Mouse (Mus musculus): ENCODE data around the gene Nr2c1. TPM values are rescaled to one million over a fixed set of nuclear protein-coding genes. Genes with fewer than 3 reads are reported as not detected.

The Nr2c1 gene
- polyA plus RNA-seq, 1 experiment from 2014 or later: 7.0 TPM

DNA sequence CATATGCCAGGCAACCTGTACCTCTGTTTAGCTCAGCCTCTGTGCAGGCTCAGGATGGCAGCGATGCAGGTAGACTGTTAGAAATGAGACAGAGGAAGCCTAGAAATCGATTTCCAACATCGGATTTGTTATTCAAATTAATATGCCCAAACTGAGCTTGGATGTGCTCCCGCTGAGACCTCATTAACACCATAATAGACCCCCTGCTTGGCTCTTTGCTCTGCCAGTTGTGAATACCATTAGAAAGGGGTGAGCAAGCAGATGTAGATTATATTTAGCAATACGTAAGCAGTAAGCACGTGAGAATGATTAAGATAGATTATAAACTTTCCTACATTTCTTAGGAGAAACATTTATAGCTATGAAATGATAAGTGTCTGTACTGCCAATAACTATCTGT, 24.9 kb downstream of the Nr2c1 start:
- no peaks in the 10 kb centered on the region for H3K9me3 ChIP-seq (ENCODE audit: control insufficient read depth, low read length)
- peaks cover 18% of the 10 kb centered on the region; the same call in 1 of the 2 replicates for H3K4me1 ChIP-seq (replicated peaks; ENCODE audit: control insufficient read depth, insufficient read depth, low read length)
- no peak overlapping the region for H3K9ac ChIP-seq
- H3K4me3 ChIP-seq (replicated peaks; ENCODE audit: low read length): no peak overlapping the region
- no peaks in the 10 kb centered on the region for H3K27me3 ChIP-seq (ENCODE audit: control insufficient read depth, insufficient read depth, low read length)
- DNase-seq (ENCODE audit: low spot score) (no peak), ATAC-seq (ENCODE audit: low FRiP score) (no peak)
- H3K27ac ChIP-seq: 0 out of 2 replicates have a peak overlapping the region, but pooled peaks have one; percentile 57
- no peak overlapping the region for H3K4me2 ChIP-seq (replicated peaks)
- H3K36me3 ChIP-seq (replicated peaks; ENCODE audit: control insufficient read depth, insufficient read depth): peaks cover 76% of the 10 kb centered on the region
- WGBS: 17% methylated on average over 6 of the region's 6 CpGs

DNA sequence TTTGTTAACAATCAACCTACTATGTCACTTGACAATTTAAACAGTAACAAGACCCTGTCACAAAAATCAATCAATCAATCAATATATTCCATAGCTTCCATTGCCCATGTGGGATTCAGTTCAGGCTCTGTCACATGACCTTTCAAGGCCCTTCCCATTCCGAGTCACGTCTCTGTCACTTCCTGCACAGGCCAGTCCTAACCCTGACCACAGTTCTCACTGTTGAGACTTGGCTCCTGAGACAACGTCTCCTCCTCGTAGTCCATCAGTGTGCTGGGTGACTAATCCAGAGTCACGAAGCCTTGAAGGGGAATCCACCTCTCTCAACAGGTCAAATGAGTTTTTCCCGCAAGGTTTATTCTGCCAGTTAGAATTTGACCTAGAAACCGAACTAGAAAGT, 26.8 kb downstream of the Nr2c1 start:
- Histone ChIP-seq H3K9me3 (ENCODE audit: control insufficient read depth, low read length) (no peaks in the 10 kb centered on the region), H3K9ac (no peak overlapping the region), H3K4me3 (replicated peaks; ENCODE audit: low read length) (no peak overlapping the region), H3K4me2 (replicated peaks) (no peak overlapping the region), H3K27me3 (ENCODE audit: control insufficient read depth, insufficient read depth, low read length) (no peaks in the 10 kb centered on the region), H3K27ac (no peak overlapping the region), H3K4me1 (replicated peaks; ENCODE audit: control insufficient read depth, insufficient read depth, low read length) (peaks cover 18% of the 10 kb centered on the region; the same call in 1 of the 2 replicates), H3K36me3 (replicated peaks; ENCODE audit: control insufficient read depth, insufficient read depth) (peaks cover 58% of the 10 kb centered on the region)
- ATAC-seq (ENCODE audit: low FRiP score) (no peak), DNase-seq (ENCODE audit: low spot score) (no peak)
- 84% methylated on average over 7 of the region's 7 CpGs for WGBS

DNA sequence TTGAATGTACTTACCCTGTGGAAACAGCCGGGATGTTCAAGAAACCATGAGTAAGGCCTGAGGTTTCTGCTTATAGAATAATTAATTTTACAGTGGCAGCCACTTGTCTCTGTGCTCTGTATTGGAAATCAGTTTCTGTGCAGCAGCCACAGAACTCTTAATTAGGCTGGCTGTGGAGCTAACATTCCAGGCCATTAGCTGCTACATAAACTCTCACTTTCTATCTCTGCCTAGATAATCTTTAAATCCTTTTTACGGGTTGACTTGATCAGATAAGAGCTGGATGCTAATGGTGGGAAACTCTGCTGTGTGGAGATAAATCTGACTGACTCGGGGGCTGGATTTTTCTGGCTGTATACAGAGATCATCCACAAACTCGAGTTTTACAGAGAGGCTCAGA, 35.4 kb downstream of the Nr2c1 start:
- DNase-seq (ENCODE audit: low spot score) (no peak), ATAC-seq (ENCODE audit: low FRiP score) (no peak)
- Histone ChIP-seq H3K9ac (no peak overlapping the region), H3K9me3 (ENCODE audit: control insufficient read depth, low read length) (no peaks in the 10 kb centered on the region), H3K4me1 (replicated peaks; ENCODE audit: control insufficient read depth, insufficient read depth, low read length) (no peaks in the 10 kb centered on the region), H3K27ac (no peak overlapping the region), H3K4me3 (replicated peaks; ENCODE audit: low read length) (no peak overlapping the region), H3K36me3 (replicated peaks; ENCODE audit: control insufficient read depth, insufficient read depth) (peaks cover 35% of the 10 kb centered on the region), H3K27me3 (ENCODE audit: control insufficient read depth, insufficient read depth, low read length) (no peaks in the 10 kb centered on the region), H3K4me2 (replicated peaks) (no peak overlapping the region)
- WGBS: 49% methylated on average over 4 of the region's 4 CpGs

- WGBS: under 1% methylated on average over 46 of the region's 46 CpGs
- Histone ChIP-seq H3K27me3 (ENCODE audit: control insufficient read depth, insufficient read depth, low read length) (no peaks in the 10 kb centered on the region), H3K9me3 (ENCODE audit: control insufficient read depth, low read length) (no peaks in the 10 kb centered on the region), H3K9ac (peak within 1 kb of the TSS; percentile 91), H3K36me3 (replicated peaks; ENCODE audit: control insufficient read depth, insufficient read depth) (peaks cover 50% of the 10 kb centered on the region), H3K4me3 (replicated peaks; ENCODE audit: low read length) (peak within 1 kb of the TSS; percentile 93), H3K27ac (peak within 1 kb of the TSS; percentile 77), H3K4me1 (replicated peaks; ENCODE audit: control insufficient read depth, insufficient read depth, low read length) (peaks cover 8% of the 10 kb centered on the region), H3K4me2 (replicated peaks) (peak within 1 kb of the TSS; percentile 78)
- peak; percentile 93 for ATAC-seq (ENCODE audit: low FRiP score)
- DNase-seq (ENCODE audit: low spot score): peak; percentile 94
Measured at GRCm38 (mm10) chr10:94198482-94199405, 50.9 kb downstream of the Nr2c1 start, which contains the start of gene Ndufa12. Gene Ndufa12 (plus strand): TSS chr10:94198720.

DNA sequence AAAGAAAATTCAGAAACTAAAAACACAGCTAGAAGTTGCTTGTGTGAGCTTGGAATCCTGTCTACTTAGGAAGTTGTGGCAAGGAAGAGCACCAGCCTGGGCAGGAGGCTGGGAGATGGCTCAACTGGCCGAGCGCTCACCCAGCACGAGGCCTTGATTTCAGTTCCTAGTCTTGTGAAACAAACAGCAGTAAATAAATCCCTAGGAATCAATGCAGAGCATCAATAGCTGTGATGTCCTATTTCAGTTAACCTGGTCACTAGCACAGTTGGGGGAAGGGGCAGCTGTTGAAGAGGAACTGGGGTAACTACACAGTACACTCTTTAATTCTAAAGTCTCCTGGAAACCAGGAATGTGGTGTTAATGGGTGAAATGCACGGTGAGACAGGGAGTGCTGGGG, 57.1 kb downstream of the Nr2c1 start:
- no peak overlapping the region for H3K4me3 ChIP-seq (replicated peaks; ENCODE audit: low read length)
- H3K4me2 ChIP-seq (replicated peaks): no peak overlapping the region
- no peaks in the 10 kb centered on the region for H3K27me3 ChIP-seq (ENCODE audit: control insufficient read depth, insufficient read depth, low read length)
- WGBS: 90% methylated on average over 4 of the region's 4 CpGs
- DNase-seq (ENCODE audit: low spot score) (no peak), ATAC-seq (ENCODE audit: low FRiP score) (no peak)
- H3K36me3 ChIP-seq (replicated peaks; ENCODE audit: control insufficient read depth, insufficient read depth): peaks cover 69% of the 10 kb centered on the region
- H3K4me1 ChIP-seq (replicated peaks; ENCODE audit: control insufficient read depth, insufficient read depth, low read length): 0 out of 2 replicates have a peak, but pooled peaks cover 4% of the 10 kb centered on the region
- H3K9me3 ChIP-seq (ENCODE audit: control insufficient read depth, low read length): no peaks in the 10 kb centered on the region
- no peak overlapping the region for H3K9ac ChIP-seq
- H3K27ac ChIP-seq: no peak overlapping the region

GRCm38 (mm10) chr10:94210718-94211618, 63.1 kb downstream of the Nr2c1 start:
- Histone ChIP-seq H3K36me3 (replicated peaks; ENCODE audit: control insufficient read depth, insufficient read depth) (peaks cover 38% of the 10 kb centered on the region), H3K4me2 (replicated peaks) (no peak overlapping the region), H3K4me3 (replicated peaks; ENCODE audit: low read length) (no peak overlapping the region), H3K9me3 (ENCODE audit: control insufficient read depth, low read length) (no peaks in the 10 kb centered on the region), H3K4me1 (replicated peaks; ENCODE audit: control insufficient read depth, insufficient read depth, low read length) (0 out of 2 replicates have a peak, but pooled peaks cover 5% of the 10 kb centered on the region), H3K27ac (peak overlapping the region; percentile 53), H3K9ac (no peak overlapping the region), H3K27me3 (ENCODE audit: control insufficient read depth, insufficient read depth, low read length) (no peaks in the 10 kb centered on the region)
- peak; percentile 75 for DNase-seq (ENCODE audit: low spot score)
- 55% methylated on average over 6 of the region's 6 CpGs for WGBS
- peak; percentile 85 for ATAC-seq (ENCODE audit: low FRiP score)

- H3K27ac ChIP-seq: peak overlapping the region; percentile 53; the same call in 1 of the 2 replicates
- no peak overlapping the region for H3K4me2 ChIP-seq (replicated peaks)
- no peaks in the 10 kb centered on the region for H3K9me3 ChIP-seq (ENCODE audit: control insufficient read depth, low read length)
- peaks cover 31% of the 10 kb centered on the region for H3K36me3 ChIP-seq (replicated peaks; ENCODE audit: control insufficient read depth, insufficient read depth)
- no peak overlapping the region for H3K9ac ChIP-seq
- no peak for ATAC-seq (ENCODE audit: low FRiP score)
- 0 out of 2 replicates have a peak, but pooled peaks cover 5% of the 10 kb centered on the region for H3K4me1 ChIP-seq (replicated peaks; ENCODE audit: control insufficient read depth, insufficient read depth, low read length)
- DNase-seq (ENCODE audit: low spot score): no peak
- no peak overlapping the region for H3K4me3 ChIP-seq (replicated peaks; ENCODE audit: low read length)
- 61% methylated on average over 2 of the region's 2 CpGs for WGBS
- H3K27me3 ChIP-seq (ENCODE audit: control insufficient read depth, insufficient read depth, low read length): no peaks in the 10 kb centered on the region
Measured at GRCm38 (mm10) chr10:94211725-94212124, 63.9 kb downstream of the Nr2c1 start.

DNA sequence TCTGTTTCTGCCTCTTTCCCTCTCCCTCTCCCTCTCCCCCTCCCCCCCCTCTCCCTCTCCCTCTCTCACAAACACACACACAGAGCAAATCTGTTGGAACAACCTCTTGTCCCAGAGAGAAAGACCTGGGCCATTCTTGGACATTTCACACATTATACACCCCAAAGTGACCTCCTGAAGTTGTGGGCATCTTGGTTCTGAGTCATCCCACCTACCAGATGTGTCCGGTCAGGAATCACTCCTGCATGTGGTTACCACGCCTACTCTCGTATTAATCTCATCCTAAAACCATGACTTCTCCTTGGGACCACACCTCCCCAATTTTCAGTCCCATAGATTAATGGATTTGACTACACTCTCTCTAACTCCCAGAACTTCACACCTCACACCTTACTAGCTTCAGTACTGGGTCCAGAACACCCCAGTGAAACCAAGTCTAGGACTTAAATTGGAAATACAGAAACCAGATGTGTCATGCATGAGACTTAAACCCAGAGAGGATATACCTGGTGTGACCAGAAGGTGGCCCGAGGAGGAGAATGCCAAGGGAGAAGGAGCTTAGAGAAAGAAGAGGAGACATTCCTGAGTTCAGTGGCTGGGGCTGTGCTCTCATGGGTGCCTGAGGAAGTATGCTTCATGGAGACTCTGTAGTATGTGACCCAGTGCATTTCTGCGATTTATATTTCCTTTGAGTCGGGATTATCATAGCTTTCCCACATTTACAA, 77.4 kb downstream of the Nr2c1 start:
- Histone ChIP-seq H3K4me3 (replicated peaks; ENCODE audit: low read length) (no peak overlapping the region), H3K27ac (no peak overlapping the region), H3K27me3 (ENCODE audit: control insufficient read depth, insufficient read depth, low read length) (no peaks in the 10 kb centered on the region), H3K9ac (no peak overlapping the region), H3K4me1 (replicated peaks; ENCODE audit: control insufficient read depth, insufficient read depth, low read length) (no peaks in the 10 kb centered on the region), H3K36me3 (replicated peaks; ENCODE audit: control insufficient read depth, insufficient read depth) (peaks cover 13% of the 10 kb centered on the region), H3K4me2 (replicated peaks) (no peak overlapping the region), H3K9me3 (ENCODE audit: control insufficient read depth, low read length) (no peaks in the 10 kb centered on the region)
- 86% methylated on average over 6 of the region's 6 CpGs for WGBS
- ATAC-seq (ENCODE audit: low FRiP score) (no peak), DNase-seq (ENCODE audit: low spot score) (no peak)
